Mouse (Mus musculus) liver, embryonic 14.5 days (tissue): Measurements from ENCODE around the gene Dnmt3b. TPM values are rescaled to one million over a fixed set of nuclear protein-coding genes. Genes with fewer than 3 reads are reported as not detected.

Experiments
- ATAC-seq: fragments of 200-750 bp; cut with Nextera tagmentation; 2 replicates; pipeline ENCODE4 v1.8.0; 2017; ENCODE audit warnings: moderate number of reproducible peaks, mild to moderate bottlenecking, moderate library complexity; ENCODE audit not compliant: insufficient read depth
- DNase-seq, 3 experiments: peaks; one replicate each; pipeline ENCODE4 v3.0.0-alpha.2; 2012 to 2013; ENCODE audit warnings: low read depth in 3 of 3, low spot score in 3 of 3
- H3K27ac ChIP-seq: fragments of 300-500 bp; sonication (generic); 2 replicates; pipeline ENCODE4 v1.5.1; 2014; ENCODE audit warnings: moderate library complexity, mild to moderate bottlenecking, control low read depth, inconsistent platforms
- H3K27me3 ChIP-seq: fragments of 300-500 bp; sonication (generic); 2 replicates; pipeline ENCODE4 v1.6.1; 2014; ENCODE audit warnings: mild to moderate bottlenecking, low read length, moderate library complexity; ENCODE audit not compliant: control insufficient read depth, insufficient read depth
- H3K36me3 ChIP-seq: fragments of 300-500 bp; sonication (generic); replicated peaks from 2 replicates; pipeline ENCODE4 v1.6.1; 2014; ENCODE audit warnings: low read depth; ENCODE audit not compliant: control insufficient read depth, insufficient read depth
- H3K4me1 ChIP-seq, 2 experiments: fragments of 200-500 bp in 1 of 2; fragments of 300-500 bp in 1 of 2; sonication (generic) in 1 of 2; replicated peaks; 2 replicates each; pipeline ENCODE4 v1.6.1; 2012 to 2014; ENCODE audit warnings: antibody characterized with exemption in 1 of 2, inconsistent platforms in 1 of 2, low read length in 1 of 2; ENCODE audit not compliant: control insufficient read depth in 2 of 2, insufficient read depth in 2 of 2
- H3K4me2 ChIP-seq: fragments of 300-500 bp; sonication (generic); 2 replicates; pipeline ENCODE4 v1.6.1; 2014; ENCODE audit warnings: low read depth, mild to moderate bottlenecking, control low read depth, moderate library complexity
- H3K4me3 ChIP-seq, 2 experiments: fragments of 200-500 bp in 1 of 2; fragments of 300-500 bp in 1 of 2; sonication (generic) in 1 of 2; 2 replicates each; pipeline ENCODE4 v1.5.1; 2012 to 2014; ENCODE audit warnings: low read depth in 2 of 2, low read length in 2 of 2, mild to moderate bottlenecking in 2 of 2, control low read depth in 1 of 2, inconsistent platforms in 1 of 2, moderate library complexity in 1 of 2; ENCODE audit not compliant: insufficient read depth in 1 of 2
- H3K9ac ChIP-seq: fragments of 300-500 bp; sonication (generic); replicated peaks from 2 replicates; pipeline ENCODE4 v1.6.1; 2014; ENCODE audit warnings: mild to moderate bottlenecking, control low read depth, moderate library complexity
- H3K9me3 ChIP-seq: fragments of 300-500 bp; sonication (generic); 2 replicates; pipeline ENCODE4 v1.6.1; 2016; ENCODE audit warnings: low read length, mixed read lengths; ENCODE audit not compliant: control insufficient read depth
- CTCF ChIP-seq: IDR thresholded peaks from 2 replicates; pipeline ENCODE4 v1.5.1; 2016; ENCODE audit warnings: antibody characterized with exemption, low read depth, control low read depth
- EP300 ChIP-seq: IDR thresholded peaks from 2 replicates; pipeline ENCODE4 v1.6.1; 2016; ENCODE audit warnings: antibody characterized with exemption, low read depth
- WGBS: fragments of 180-500 bp; shearing (Covaris S2); extraction: QIAGEN DNeasy Blood & Tissue Kit; methylation state at CpG from one replicate; pipeline ENCODE4 v1.1.7; 2014; ENCODE audit not compliant: insufficient replicate concordance; 5-methylcytosine and 5-hydroxymethylcytosine counted together
- polyA plus RNA-seq, 2 experiments: library from polyadenylated mRNA; depleted of rRNA in 1 of 2; stranded (reverse) in 1 of 2; unstranded in 1 of 2; fragments of >200 nt; fragmentation: Nextera tagmentation in 1 of 2; extraction: Ambion mirVana in 1 of 2; gene quantifications; 2 replicates each; pipeline versions ENCODE4 v1.2.1 to v1.2.3; 2012 to 2014

The Dnmt3b gene
- polyA plus RNA-seq, 2 experiments: 2.8 to 4.1 TPM

DNA sequence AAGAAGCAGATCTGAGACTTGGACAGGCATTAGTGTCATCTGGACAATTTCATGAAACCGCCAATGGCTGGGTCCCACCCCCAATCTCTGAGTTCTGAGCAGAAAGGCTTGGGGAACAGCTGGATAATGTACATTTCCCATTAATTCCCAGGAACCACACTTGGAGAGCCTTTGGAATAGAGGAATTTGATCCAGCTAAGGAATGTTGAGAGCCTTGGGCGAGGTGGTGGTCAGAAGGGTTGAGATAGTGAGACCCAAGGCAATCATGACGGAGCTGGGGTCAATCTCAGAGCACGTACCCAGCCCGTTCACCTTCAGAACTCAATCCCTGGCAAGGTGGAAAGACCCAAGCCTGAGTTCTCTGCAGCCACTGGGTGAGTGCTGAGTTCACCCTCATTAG lies 16.0 kb upstream of the Dnmt3b start:
- Histone ChIP-seq H3K9ac (no peak overlapping the region; the same call in 1 of the 2 replicates), H3K4me2 (peak overlapping the region; percentile 86), H3K27me3 (no peaks in the 10 kb centered on the region), H3K27ac (no peak overlapping the region), H3K4me1 (peaks cover 3 to 15% of the 10 kb centered on the region in 2 experiments), H3K9me3 (no peaks in the 10 kb centered on the region), H3K4me3 (peak overlapping the region in 1 of 2 experiments; percentile 98; a peak in 2 of 4 replicates), H3K36me3 (no peaks in the 10 kb centered on the region)
- 84% methylated on average over 5 of the region's 5 CpGs for WGBS
- ATAC-seq (no peak), DNase-seq (no peak)
- TF ChIP-seq CTCF (no peak), EP300 (no peak)

DNA sequence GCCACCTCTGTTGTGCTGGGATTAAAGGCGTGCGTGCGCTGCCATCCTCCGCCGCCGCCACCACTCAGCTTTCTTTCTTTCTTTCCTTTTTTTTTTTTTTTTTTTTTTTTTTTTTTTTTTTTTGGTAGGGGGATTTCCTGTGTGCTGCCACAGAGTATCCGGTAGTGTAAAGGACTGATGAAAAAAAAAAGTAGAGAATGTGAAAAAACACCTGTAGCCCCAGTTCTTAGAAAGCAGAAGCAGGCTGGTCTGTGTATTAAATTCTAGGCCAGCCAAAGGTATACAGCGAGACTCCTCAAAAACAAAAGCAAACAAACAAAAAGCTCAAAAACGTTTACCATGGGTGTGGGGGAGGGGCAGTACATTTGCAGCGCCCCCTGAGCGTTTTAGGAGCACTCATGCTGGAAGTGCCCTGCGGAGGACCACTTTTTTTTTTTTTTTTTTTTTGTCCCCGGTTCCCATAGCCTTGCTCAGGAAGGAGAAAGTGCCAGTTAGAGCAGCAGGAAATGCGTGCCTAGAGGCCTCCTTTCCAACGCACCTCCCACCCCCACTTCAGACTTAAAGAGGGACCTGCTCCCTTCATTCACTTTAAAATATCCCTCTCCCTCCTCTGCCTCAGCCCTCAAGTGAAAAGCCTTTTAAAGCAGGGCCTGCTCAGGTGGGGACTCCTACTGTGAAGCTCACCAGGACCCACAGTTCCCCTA lies 10.1 kb upstream of the Dnmt3b start:
- Histone ChIP-seq H3K9ac (no peak overlapping the region), H3K4me2 (no peak overlapping the region), H3K27me3 (no peaks in the 10 kb centered on the region), H3K9me3 (no peaks in the 10 kb centered on the region), H3K27ac (no peak overlapping the region), H3K4me1 (no peaks in the 10 kb centered on the region), H3K36me3 (no peaks in the 10 kb centered on the region), H3K4me3 (no peak overlapping the region)
- DNase-seq (no peak), ATAC-seq (no peak)
- WGBS: 26% methylated on average over 15 of the region's 15 CpGs
- TF ChIP-seq CTCF: no peak

DNA sequence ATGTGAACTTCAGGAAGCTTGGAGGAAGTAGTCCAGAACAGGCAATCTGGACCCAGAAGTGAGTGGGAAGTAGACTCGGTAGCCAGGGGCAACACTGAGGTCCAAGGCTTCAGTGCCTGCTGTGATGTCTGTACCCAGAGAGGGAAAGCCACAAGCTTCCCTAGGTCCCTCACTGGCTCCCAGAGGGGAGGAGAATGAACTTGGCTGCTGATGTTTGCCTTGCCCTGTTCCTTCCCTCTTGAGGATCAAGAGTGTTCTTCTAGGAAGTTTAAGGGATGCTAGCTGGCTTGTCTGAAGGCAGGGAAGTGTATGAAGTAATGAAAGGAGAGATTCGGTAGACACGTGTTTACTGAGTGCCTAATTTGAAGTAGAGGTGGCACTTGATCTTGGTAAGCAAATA lies 6.8 kb upstream of the Dnmt3b start:
- Histone ChIP-seq H3K4me2 (no peak overlapping the region), H3K9ac (no peak overlapping the region), H3K27me3 (no peaks in the 10 kb centered on the region), H3K9me3 (no peaks in the 10 kb centered on the region), H3K27ac (no peak overlapping the region), H3K4me1 (no peaks in the 10 kb centered on the region), H3K4me3 (no peak overlapping the region), H3K36me3 (no peaks in the 10 kb centered on the region)
- WGBS: 36% methylated on average over 3 of the region's 3 CpGs
- TF ChIP-seq EP300 (no peak), CTCF (no peak)
- DNase-seq: no peak
- no peak for ATAC-seq

DNA sequence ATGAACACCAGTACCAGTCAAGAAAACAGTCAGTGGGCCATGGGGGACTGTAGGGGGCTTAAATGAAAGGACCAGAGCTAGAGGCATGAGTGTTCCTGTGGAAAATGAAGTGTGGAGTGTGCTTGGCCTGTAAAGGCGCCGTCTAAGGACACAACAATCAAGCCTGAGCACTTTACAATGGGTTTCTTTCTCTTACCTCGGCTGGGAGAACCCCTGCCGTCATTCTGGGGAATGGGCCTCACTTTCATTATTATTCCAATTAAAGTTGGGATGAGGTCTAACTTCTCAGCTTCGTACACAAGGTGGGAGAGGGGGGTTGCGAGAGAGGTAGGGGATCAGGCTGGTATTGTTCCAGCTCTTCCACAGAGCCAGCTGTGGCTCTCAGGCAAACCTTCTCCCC lies 6.3 kb upstream of the Dnmt3b start:
- ATAC-seq: no peak

DNA sequence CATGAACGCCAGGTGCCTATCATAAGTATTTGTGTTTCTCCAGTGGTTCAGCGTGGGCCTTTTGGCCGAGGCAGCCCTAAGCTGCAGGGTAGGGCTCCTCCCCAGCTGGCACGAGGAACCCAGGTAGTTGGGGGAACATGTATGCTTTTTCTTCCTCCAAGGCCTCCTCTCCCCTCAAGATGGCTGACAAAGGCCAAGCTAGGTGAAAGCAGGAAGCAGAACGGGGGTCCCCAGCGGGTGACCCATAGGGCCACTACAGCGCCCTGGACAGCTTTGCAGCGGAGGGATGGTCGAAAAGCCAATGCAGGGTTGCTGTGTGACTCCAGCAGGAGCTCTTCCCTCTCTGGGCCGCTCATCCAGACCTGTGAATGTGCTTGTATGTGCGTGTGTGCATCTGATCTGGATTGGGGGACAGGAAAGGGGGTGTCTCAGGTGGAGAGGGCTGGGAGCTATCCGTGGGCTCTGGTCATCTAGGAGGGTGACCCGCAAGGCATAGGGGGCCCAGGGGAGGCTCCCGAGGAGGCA lies 415 bp upstream of the Dnmt3b start:
- TF ChIP-seq EP300: no peak
- no peak for TF ChIP-seq CTCF
- DNase-seq (no peak), ATAC-seq (peak; percentile 16; the same call in 1 of the 2 replicates)
- Histone ChIP-seq H3K36me3 (no peaks in the 10 kb centered on the region), H3K4me2 (peak overlapping the region; percentile 72), H3K9me3 (no peaks in the 10 kb centered on the region), H3K4me1 (peaks cover 3 to 5% of the 10 kb centered on the region in 2 experiments; a peak in 2 of 4 replicates), H3K27ac (no peak overlapping the region), H3K27me3 (no peaks in the 10 kb centered on the region; the same call in 1 of the 2 replicates), H3K9ac (no peak overlapping the region; the same call in 1 of the 2 replicates), H3K4me3 (peak overlapping the region; percentile 41 to 66)
- WGBS: 20% methylated on average over 14 of the region's 14 CpGs

More for the DNA sequence above, 6.3 kb upstream of the Dnmt3b start:
- H3K9me3 ChIP-seq: no peaks in the 10 kb centered on the region
- no peak for TF ChIP-seq CTCF
- no peak for TF ChIP-seq EP300
- H3K4me2 ChIP-seq: no peak overlapping the region
- WGBS: 56% methylated on average over 6 of the region's 6 CpGs
- no peaks in the 10 kb centered on the region for H3K4me1 ChIP-seq
- no peaks in the 10 kb centered on the region for H3K36me3 ChIP-seq
- H3K9ac ChIP-seq: no peak overlapping the region
- no peaks in the 10 kb centered on the region for H3K27me3 ChIP-seq
- H3K27ac ChIP-seq: no peak overlapping the region
- H3K4me3 ChIP-seq: no peak overlapping the region
- DNase-seq: no peak
